Mouse (Mus musculus) erythroblast, adult 5-6 weeks (primary cell): Measurements from ENCODE around the gene Mterf1a. TPM values are rescaled to one million over a fixed set of nuclear protein-coding genes. Genes with fewer than 3 reads are reported as not detected.
"Not testable (repeated sequence)": the region's sequence is repeated elsewhere in the genome, so short reads cannot be mapped to it uniquely, and the experiment has no call there.

ENCODE experiments used
- ATAC-seq: replicated peaks from 2 replicates; pipeline ENCODE4 v1.8.0; 2016; ENCODE audit warnings: moderate number of reproducible peaks, mild to moderate bottlenecking, moderate TSS enrichment, inconsistent platforms; ENCODE audit not compliant: poor library complexity, low FRiP score, severe bottlenecking
- total RNA-seq, 2 experiments: library from RNA; stranded (forward) in 1 of 2; stranded (reverse) in 1 of 2; fragments of 150-400 nt in 1 of 2; fragments of 200-764, 138-1000 nt in 1 of 2; gene quantifications; 2 replicates each; pipeline versions ENCODE4 v1.2.3 to v1.2.4; 2015 to 2017; ENCODE audit warnings: low replicate concordance in 2 of 2

The Mterf1a gene
- total RNA-seq (2015; ENCODE audit: low replicate concordance) (2.1 and 13.1 TPM in 2 replicates), total RNA-seq (2017; ENCODE audit: low replicate concordance) (4.7 and 8.2 TPM in 2 replicates)

DNA sequence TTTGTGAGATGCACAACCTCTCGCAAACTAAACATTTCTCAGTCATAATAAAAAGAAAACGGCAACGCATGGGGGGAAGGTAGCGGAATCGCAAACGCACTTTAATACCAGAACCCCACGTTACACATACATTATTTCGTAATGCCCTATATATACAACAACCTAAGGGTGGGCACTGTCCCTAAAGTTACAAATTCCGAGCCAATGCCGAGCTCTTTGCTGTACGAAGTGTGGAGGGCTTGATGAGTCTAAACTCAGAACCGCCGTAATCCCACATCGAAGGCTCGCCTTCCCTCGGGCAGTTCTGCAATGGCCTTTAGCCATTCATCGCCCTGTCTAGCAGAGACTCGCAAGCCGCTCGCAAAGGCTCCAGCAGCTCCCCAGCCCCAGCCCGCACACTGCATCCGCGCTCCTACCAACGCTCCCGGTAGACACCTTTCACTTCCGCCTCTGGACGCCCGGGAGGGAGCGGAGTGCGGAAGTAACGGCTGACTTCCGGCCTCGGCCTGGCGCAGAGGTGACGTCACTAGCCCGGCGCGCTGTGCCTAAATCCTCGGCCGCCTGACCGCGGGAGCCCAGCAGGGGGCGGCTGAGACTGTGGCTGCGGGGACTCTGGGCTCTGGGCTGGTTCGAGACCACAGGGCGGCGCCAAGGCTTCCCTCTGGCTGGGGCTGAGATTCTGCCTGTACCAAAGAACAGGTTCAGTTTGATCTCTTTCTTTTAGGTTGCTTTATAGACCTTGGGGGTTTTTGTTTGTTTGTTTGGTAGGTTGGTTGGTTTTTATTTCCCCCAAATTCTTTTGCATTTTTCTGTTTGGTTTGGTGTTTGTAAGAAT, at the start of gene Mterf1a:
Gene Mterf1a, minus strand, starts transcription at position 475 of the 835 bp plus-strand sequence.
- peak; percentile 100 for ATAC-seq

DNA sequence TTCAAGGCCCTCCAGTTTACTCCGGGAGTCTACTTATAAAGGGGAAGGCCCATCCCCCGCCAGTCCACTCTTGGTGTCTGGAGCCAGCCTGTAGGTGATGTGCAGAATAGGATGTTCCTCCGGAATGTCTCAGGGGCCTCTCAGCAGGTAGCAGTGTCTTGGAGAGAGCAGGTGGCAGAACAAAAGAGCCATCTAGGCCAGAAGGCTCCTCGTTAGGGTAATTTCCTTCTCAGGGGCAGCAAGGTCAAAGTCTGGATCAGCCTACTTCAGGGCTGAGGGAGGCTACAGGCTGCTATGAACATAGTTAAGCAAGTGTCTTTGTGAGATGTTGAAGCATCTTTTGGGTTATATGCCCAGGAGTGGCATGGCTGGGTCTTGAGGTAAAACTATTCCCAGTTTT, 49.4 kb upstream of the Mterf1a start:
- ATAC-seq = not testable (repeated sequence)

DNA sequence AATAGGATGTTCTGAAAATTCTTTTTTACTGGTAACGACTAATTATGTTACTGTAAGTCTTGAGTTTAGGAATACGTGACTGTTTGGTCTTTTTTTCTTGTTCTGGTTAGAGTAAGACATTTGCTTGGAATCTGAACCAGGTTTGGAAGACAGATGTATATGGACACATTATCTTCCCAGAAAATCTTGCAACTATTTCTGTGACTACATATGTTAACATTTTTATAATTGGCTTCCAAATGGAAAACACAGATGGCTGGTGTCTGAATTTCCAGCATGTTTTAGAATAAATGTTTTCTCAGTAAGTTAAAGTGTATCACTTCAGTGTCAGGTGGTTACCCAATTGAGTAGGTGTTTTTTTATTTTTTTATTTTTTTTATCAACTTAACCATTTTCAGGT, 47.5 kb upstream of the Mterf1a start:
- ATAC-seq = no peak

DNA sequence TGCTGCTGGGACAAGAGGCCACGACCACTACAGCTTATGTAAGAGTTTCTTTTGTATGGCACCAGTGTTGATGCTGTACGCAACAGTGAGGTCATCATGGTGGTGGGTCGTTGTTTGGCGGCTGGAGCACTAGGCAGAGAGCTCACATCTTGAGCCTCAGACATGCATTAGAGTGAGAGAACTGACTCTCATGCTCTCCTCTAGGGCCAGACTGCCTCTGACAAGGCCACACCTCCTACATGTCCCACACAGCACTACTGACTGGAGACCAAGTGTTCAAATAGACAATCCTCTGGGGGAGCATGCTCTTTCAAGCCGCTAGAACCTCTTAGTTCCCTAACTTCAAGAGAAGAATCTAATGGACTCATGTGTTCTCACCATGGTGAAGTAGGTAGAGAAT, 45.6 kb upstream of the Mterf1a start:
- ATAC-seq = no peak

DNA sequence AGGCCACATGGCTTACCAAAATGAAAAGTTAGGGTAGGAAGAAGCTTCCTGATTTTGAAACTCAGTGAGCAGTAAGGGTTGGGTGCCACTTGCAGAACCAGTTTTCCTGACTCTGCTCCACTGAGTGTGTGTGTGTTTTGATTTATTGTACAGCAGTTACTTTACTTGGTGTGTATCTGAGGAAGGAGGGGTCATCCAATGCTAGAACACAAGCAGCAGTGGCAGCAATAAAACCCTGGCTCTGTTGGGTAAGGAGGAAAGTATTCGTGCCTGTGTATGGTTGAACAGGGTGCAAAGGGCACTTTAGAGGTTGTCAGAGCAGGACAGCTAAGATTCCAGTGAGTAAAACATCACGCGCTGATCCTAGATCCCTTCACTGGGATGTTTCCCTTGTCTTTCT, 45.2 kb upstream of the Mterf1a start:
- ATAC-seq = no peak

DNA sequence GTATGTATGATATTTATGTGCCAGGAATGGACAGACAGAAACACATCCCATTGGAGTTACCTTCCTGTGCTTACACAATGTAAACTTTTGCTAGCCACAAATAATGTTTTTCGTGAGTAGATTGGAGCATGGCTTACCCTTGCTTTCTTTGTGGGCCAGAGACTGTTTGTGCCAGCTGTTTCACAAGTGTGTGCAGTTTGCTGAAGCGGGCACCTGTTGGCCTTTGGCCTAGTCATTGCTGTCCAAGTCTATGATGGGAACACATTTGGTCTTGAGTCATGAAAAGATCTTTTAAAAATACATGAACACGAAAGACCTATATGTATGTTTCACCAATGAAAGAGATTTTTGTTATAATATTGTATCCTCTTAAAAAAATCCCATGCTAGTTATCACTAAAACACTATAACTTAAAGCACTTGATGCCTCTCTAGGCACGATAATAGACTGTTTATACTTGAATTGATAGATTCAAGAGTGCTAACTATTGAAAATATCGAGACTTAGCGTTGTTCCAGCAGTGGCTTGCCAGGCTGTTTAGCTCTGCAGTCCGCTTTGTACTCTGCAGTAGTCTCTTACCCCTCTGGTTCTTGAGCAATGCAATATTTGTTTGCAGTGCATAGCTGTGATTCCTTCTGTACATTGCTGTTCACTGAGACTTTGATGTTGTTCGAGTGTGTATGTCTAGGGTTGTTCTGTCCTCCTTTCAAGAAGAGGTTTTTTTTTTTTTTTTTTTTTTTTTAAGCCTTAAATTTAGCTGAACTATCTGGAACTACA, 42.2 kb upstream of the Mterf1a start:
- no peak for ATAC-seq

DNA sequence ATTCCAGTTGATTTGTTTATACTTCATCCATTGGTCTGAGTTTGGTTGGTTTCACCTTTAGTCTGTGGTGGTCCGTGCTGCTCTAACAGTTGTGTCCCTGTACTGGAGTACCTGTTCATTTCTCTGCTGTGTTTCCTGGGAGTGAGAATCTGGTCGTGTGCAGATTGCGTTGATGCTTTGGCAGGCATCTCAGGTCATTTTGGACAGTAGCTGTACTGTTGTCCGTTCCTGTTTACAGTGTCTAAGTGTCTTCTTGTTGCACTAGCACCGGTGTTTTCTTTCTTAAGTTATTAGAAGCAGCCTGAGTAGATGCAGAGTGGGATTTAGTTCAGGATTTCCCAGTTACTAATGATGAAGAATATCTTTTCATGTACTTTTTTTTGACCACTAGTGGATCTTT, 41.5 kb upstream of the Mterf1a start:
- no peak for ATAC-seq

DNA sequence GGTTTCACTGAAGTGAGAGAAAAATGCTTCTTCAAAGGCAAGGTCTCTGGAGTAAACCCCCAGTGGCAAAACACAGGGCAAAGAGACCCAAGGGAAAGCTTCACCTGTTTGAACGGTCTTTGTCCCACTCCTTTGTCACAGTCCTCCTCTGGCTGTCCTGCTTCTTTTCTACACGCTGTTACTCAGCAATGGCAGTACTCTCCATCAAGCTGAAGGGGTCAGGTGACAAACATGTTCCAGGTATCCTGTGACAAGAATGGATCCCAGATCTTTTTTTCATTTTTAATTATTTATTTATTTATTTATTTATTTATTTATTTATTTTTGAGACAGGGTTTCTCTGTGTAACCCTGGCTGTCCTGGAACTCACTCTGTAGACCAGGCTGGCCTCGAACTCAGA, 39.8 kb upstream of the Mterf1a start:
- ATAC-seq = no peak

DNA sequence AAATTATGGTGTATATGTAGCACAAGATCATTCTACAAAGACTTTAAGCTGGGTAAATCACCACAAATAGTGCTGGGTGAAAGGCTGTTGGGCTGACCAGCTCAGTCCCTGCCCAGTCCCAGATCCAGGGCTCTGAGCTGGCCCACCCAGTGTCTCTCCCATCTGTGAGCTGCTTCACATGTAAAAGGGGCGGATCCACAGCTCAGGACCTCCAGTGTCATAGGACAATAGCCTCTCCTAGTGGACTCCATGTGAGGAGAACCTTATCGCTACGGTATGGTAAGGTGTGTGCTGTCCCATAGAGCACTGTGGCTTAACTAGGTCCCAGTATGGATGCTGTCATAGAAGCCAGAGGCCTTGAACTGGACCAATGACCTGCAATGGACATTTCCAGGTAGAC, 37.9 kb upstream of the Mterf1a start:
- ATAC-seq = no peak

DNA sequence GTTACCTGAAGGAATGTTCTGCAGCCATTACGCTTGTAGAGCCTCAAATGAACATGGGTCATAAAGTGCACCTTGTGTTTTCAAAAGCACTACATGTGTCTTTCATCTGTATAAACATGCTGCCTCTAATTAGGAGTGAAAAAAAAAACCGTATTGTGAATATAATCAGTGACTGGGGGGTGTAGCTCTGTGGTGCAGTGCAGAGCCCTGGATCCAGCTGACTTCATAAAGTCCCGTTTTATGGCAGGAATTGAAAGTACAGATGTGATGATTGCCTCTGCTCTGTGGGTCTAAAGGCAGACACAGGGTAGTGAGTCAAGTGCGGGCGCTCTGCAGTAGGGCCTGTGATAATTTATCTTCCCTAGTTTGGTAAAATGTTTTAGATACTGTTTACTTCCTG, 37.0 kb upstream of the Mterf1a start:
- ATAC-seq = no peak

DNA sequence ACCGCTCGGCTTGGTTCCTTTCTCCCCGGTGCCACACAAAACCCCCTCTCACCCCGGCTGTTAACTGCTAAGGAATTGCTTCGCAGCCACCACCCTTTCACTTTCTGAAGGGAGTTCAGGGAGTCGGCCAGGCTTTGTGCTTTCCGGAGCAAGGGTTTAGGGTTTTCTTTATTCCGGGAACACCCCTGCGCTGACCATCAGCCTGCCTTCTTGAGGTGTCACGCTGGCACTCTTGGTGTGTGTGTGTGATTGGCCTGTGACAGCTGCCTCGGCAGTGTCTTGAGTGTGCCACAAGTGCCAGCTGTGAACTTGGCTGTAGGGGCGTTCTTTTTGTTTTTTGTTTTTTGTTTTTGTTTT, 34.9 kb upstream of the Mterf1a start:
- ATAC-seq = peak; percentile 58

DNA sequence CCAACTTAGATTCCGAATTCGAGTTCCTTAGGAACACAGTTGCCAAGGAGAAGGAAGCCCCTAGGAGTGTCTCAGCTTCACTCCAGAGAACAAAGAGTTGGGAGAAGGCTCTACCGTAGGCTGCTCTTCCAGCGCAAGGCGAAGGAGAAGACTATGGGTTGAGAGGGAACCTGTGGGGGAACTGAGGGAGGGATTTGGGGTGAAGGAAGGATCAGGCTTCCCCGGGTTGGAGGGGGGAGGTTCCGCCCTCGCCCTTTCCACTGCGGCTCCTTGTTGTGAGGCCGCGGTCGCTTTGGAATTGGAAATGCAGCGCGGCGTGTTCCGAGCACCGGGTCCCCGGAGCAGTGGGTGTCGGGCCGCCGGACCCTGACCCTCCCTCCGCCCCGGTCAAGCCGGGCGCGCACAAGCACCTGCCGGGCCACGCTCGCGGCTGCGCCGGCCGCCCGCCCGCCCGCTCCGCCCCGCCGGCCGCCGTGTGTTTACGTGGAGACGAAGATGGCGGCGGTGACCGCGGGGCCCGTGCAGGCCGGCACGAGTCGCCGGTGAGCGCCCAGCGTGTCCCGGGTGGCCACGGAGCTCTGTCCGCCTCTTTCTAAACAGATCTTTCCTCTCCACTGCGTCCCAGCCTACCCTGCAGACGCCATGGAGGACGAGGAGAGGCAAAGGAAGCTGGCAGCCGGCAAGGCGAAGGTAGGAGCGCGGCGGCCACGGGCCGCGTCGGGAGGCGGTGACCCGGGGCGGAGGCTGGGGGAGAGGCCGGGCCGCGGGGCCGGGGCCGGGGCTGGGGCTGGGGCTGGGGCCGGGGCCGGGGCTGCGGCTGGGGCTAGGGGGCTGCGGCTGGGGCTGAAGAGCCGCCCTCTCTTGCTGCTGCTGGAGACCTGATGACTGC, 34.3 kb upstream of the Mterf1a start, which contains the start of gene Akap9:
Gene Akap9, plus strand, starts transcription at position 254 of the 889 bp plus-strand sequence.
- peak; percentile 73 for ATAC-seq

DNA sequence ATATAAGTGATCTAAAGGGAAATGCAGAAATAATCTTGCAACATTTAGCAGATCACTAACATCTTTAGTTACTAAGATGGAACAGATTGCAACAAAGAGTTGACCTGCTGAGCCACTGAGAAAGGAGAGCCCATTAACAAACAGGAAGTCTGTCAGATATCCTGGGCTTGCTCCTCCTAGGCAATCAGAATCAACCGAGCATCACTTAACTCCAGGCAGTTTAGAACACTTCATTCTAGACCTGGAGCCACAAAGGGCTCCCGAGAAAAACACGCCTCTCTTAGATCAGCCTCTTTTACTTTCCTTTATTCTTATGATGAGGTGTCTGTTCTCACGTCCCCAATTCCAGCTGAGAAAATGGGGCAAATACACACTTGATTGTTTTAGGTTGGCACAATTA, 32.9 kb upstream of the Mterf1a start:
- no peak for ATAC-seq

DNA sequence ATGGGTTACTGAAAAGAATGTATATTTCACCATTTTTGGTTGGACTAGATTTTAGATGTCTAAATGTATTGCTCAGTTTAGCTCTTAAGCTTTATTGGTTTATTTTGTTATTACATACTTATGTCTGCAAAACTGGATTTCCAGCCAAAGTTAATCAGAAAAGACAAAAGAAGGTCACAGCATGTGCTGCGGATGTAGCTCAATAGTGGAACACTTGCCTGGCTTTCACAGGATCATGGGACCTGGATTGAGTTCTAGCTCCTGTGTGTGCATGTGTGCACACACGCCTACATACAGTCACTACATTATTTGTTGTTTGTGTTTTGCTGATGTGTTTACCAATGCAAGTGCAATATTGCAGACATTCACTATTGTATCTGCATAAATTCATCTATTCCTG, 28.6 kb upstream of the Mterf1a start:
- no peak for ATAC-seq

DNA sequence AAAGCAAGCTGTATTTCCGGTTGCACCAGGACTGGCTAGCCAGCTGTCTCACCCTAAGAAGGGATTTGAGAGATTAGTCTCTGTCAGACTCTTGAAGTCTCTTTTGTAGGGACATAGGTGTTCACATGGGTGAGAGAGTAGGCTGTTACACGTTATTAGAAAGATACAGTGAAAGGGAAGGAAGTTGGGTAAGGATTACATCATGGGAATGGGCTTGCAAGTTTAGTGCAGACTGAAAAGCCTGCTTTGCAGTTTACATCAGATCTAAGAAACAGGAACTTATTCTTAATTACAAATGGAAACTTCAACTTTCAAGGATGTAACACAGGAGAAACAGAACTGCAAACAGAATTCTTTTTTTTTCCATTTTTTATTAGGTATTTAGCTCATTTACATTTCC, 11.7 kb upstream of the Mterf1a start:
- no peak for ATAC-seq

DNA sequence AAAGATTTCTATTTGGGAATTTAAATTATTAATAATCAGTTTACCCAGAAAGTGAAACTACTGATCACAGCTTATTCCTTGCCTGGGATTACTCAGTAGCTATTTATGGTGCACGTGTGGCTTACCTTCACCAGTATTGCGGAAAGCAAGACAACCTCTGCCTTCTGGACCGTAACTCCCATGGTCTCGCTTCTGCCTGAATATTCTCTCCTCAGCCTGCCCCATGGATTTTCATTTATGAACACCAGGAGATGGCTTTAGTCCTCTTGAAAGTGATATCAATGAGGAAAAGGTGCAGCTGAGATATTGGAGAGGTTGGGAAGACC, 524 bp upstream of the Mterf1a start:
- not testable (repeated sequence) for ATAC-seq

DNA sequence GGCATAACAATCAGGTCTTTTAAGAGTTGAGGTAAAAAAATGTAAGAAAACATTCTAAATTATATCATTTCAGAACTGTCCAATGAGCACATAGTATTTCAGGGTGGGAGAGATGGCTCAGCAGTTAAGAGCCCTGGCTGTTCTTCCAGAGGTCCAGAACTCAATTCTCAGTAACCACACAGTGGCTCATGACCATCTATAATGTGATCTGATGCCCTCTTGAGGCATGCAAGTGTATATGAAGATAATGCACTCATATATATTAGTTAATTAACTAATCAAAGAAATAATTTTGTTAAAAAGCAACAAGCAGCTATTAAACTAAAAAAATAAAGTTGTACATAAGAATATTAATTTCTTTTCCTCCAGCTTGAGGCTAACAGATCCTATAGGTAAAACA, 4.5 kb downstream of the Mterf1a start:
- ATAC-seq = no peak

DNA sequence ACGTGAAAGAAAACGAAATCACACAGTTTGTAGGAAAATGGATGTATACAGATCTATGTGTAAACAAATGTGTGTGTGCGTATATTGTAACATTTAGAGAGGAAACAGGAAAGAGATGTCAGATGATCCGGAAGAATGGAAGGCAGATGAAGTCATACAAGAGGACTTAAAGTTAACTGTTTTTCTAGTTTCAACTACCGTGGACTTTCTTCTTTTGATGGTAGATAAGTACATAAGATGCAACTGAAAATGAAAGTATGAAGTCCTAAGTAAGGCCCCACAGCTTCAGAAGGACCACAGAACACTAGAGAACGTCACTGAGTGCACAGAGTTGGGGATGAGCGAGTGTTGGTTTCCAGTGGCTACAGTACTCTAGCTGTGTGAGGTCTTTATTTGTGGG, 6.9 kb downstream of the Mterf1a start:
- ATAC-seq = not testable (repeated sequence)

DNA sequence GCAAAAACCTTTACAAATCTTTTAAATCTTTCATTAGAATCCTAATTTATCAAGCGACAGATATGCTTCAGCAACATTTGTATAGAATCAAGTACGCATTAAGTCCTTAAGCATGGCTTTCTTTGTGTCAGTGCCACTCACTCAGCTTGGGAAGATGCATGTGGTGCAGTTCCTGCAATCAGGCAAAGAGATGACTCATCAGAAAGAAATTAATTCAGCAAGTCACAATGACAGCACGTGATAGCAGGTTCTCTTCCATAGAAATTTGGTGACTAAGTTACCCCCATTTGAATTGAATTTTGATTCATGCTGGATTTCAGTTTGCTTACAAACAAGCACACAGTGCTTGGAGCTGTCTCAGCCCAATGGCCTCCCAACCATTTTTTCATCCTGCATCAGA, 20.2 kb downstream of the Mterf1a start:
- ATAC-seq = no peak

DNA sequence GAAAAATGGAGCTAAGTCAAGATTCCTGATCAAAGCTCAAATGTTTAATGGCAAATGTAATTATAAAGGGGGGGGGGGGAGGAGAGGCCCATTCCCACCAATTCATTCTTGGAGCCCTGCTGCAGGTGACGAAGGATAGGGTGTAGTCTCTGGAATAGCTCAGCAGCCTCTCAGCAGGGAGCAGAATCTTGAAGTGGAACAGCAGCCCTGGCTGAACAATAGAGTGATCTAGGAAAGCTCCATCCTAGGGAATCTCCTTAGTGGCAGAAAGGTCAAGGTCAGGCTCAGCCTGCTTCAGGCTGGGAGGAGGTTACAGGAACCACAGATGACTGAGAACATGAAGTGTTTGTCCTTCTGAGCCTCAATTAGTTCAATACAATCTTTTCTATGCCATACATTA, 21.4 kb downstream of the Mterf1a start:
- no peak for ATAC-seq
